Mouse (Mus musculus): Measurements from ENCODE around the gene Hpse2.

- TF ChIP-seq MAFK (IDR thresholded peaks at IDR 0.05; ENCODE audit: insufficient read depth, low read depth, low read length) = no peak
- no peak for TF ChIP-seq ZC3H11A (IDR thresholded peaks at IDR 0.05; ENCODE audit: borderline replicate concordance, low read depth, low read length)
- TF ChIP-seq ZNF384 (IDR thresholded peaks at IDR 0.05; ENCODE audit: low read depth, low read length) = no peak
Measured at GRCm38 (mm10) chr19:43231711-43232110, 156.4 kb downstream of the Hpse2 start.
